Mouse (Mus musculus): ENCODE data around the gene Kpna2. TPM values are rescaled to one million over a fixed set of nuclear protein-coding genes. Genes with fewer than 3 reads are reported as not detected.
"Not testable (repeated sequence)": the region's sequence is repeated elsewhere in the genome, so short reads cannot be mapped to it uniquely, and the experiment has no call there.

Kpna2 gene
- polyA plus RNA-seq, 1 experiment from 2014 or later: 740 TPM

DNA sequence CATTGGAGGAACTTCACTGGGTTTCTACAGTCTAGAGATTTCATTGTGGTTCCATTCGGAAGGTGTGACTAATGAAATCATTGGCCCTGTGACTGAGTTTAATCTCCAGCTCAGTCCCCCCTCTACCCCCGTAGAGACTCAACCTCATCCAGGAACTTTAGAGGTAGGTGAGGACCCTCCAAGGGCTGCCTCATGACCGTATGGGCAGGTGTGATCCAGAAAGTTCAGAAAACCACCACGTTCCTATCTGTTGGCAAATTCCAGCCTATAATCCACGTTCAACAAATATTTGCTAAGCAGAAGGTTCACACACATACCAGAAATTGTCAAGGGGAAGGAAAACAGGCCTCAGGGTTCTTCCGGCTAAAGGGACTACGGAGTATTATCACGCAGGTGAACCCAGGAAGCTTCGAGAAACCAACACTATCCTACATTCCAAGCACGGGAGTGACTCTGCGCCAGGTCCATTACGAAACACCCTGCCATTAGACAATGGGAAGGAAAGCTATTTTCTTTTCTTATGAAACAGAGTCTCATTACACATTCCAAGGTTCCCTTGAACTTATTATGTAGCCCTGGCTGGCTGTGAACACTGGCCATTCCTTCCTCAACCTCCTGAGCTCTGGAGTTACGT lies 22.8 kb upstream of the Kpna2 start:
- Histone ChIP-seq H3K36me3 (ENCODE audit: control insufficient read depth, insufficient read depth, low read length) (no peaks in the 10 kb centered on the region), H3K27ac (ENCODE audit: low read depth, low read length) (no peak overlapping the region), H3K4me1 (ENCODE audit: control insufficient read depth, insufficient read depth, low read length) (peaks cover 15% of the 10 kb centered on the region), H3K4me2 (no peak overlapping the region), H3K9me3 (ENCODE audit: control insufficient read depth, low read length) (no peaks in the 10 kb centered on the region), H3K27me3 (ENCODE audit: control insufficient read depth, insufficient read depth, low read length) (peaks cover 2% of the 10 kb centered on the region; the same call in 1 of the 2 replicates), H3K9ac (ENCODE audit: low read length) (no peak overlapping the region), H3K4me3 (ENCODE audit: low read depth, low read length) (no peak overlapping the region)
- 90% methylated on average over 13 of the region's 13 CpGs for WGBS
- DNase-seq (ENCODE audit: low spot score, missing footprints) (no peak), ATAC-seq (ENCODE audit: low FRiP score) (no peak)

DNA sequence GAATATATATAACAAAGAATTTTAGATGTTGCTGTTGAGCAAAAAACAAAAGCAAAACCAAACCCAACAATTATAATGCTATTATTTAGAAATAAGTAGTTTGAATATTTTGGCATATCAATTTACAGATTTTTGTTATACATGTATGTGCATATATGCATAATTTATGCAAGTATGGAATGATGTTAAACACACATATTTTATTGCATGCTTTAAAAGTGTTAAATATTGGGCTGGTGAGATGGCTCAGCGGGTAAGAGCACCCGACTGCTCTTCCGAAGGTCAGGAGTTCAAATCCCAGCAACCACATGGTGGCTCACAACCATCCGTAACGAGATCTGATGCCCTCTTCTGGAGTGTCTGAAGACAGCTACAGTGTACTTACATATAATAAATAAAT lies 20.4 kb upstream of the Kpna2 start:
- not testable (repeated sequence) for H3K4me3 ChIP-seq (ENCODE audit: low read depth, low read length); ATAC-seq (ENCODE audit: low FRiP score); H3K4me1 ChIP-seq (ENCODE audit: control insufficient read depth, insufficient read depth, low read length); H3K4me2 ChIP-seq; H3K9me3 ChIP-seq (ENCODE audit: control insufficient read depth, low read length); DNase-seq (ENCODE audit: low spot score, missing footprints); H3K27ac ChIP-seq (ENCODE audit: low read depth, low read length); H3K36me3 ChIP-seq (ENCODE audit: control insufficient read depth, insufficient read depth, low read length); H3K9ac ChIP-seq (ENCODE audit: low read length); H3K27me3 ChIP-seq (ENCODE audit: control insufficient read depth, insufficient read depth, low read length)
- WGBS: 97% methylated on average over 3 of the region's 5 CpGs

DNA sequence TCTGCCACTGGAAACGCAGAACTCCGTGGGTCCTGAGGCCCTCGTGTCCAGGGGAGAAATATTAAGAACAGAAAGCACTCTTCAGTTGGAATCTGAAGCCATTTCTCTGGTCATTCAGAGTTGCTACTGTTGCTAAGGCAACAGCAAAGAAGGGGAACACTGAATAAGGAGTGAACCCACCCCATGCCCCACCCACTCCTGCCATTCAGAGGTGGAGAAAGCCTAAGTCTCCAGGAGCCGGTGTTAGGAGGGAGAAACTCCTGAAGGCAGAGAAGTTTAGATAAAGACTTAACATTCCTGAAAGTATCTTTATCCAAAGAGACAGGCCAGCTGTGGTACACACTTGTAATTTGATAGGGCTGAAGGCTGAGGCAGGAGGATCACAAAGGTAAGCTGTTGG lies 20.0 kb upstream of the Kpna2 start:
- Histone ChIP-seq H3K27me3 (ENCODE audit: control insufficient read depth, insufficient read depth, low read length) (no peaks in the 10 kb centered on the region), H3K4me3 (ENCODE audit: low read depth, low read length) (no peak overlapping the region), H3K9me3 (ENCODE audit: control insufficient read depth, low read length) (no peaks in the 10 kb centered on the region), H3K4me1 (ENCODE audit: control insufficient read depth, insufficient read depth, low read length) (no peaks in the 10 kb centered on the region), H3K4me2 (no peak overlapping the region), H3K9ac (ENCODE audit: low read length) (no peak overlapping the region), H3K36me3 (ENCODE audit: control insufficient read depth, insufficient read depth, low read length) (no peaks in the 10 kb centered on the region), H3K27ac (ENCODE audit: low read depth, low read length) (no peak overlapping the region)
- ATAC-seq (ENCODE audit: low FRiP score) (no peak), DNase-seq (ENCODE audit: low spot score, missing footprints) (no peak)
- 47% methylated on average over 4 of the region's 4 CpGs for WGBS

DNA sequence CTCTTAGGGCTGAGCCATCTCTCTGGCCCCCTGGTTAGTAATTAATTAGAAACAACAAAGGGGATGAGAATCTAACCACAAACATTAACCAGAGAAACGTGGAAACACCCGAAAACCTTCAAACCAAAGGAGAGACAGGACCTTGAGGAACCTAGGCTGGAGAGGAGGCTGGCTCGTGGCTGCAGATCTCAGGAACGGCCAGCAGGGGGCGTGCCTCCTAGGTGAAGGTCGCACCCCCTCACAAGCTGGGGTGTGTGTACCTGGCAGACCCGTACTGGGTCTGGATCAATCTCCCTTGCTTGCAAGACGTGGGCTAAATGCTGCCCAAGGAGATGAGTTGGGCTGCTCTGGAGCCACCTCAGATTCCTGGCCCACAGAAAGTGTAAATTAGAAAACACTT lies 19.3 kb upstream of the Kpna2 start:
- H3K27ac ChIP-seq (ENCODE audit: low read depth, low read length): no peak overlapping the region
- H3K4me2 ChIP-seq: no peak overlapping the region
- no peak overlapping the region for H3K9ac ChIP-seq (ENCODE audit: low read length)
- ATAC-seq (ENCODE audit: low FRiP score): no peak
- H3K4me1 ChIP-seq (ENCODE audit: control insufficient read depth, insufficient read depth, low read length): no peaks in the 10 kb centered on the region
- H3K36me3 ChIP-seq (ENCODE audit: control insufficient read depth, insufficient read depth, low read length): no peaks in the 10 kb centered on the region
- no peaks in the 10 kb centered on the region for H3K27me3 ChIP-seq (ENCODE audit: control insufficient read depth, insufficient read depth, low read length)
- 32% methylated on average over 8 of the region's 8 CpGs for WGBS
- H3K4me3 ChIP-seq (ENCODE audit: low read depth, low read length): no peak overlapping the region
- H3K9me3 ChIP-seq (ENCODE audit: control insufficient read depth, low read length): no peaks in the 10 kb centered on the region
- no peak for DNase-seq (ENCODE audit: low spot score, missing footprints)

DNA sequence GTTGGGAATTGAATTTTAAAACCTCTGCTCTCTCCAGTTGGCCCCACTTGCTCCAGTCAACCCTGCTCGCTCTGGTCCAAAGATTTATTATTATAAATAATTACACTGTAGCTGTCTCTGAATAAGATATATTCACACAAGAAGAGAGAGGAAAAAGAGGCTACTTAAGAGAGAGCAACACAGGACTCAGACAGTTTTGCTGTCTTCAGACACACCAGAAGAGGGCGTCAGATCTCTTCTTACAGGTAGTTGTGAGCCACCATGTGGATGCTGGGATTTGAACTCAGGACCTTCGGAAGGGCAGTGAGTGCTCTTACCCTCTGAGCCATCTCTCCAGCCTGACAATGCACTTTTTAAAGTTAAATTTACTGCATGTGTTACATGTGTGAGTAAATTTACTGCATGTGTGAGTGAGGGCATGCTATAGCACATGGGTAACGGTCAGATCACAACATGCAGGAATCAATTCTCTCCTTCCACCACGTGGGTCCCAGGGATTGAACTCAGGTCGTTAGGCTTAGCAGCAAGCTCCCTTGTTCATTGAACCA lies 18.1 kb upstream of the Kpna2 start:
- no peak for DNase-seq (ENCODE audit: low spot score, missing footprints)
- Histone ChIP-seq H3K27ac (ENCODE audit: low read depth, low read length) (no peak overlapping the region), H3K4me1 (ENCODE audit: control insufficient read depth, insufficient read depth, low read length) (no peaks in the 10 kb centered on the region), H3K36me3 (ENCODE audit: control insufficient read depth, insufficient read depth, low read length) (no peaks in the 10 kb centered on the region), H3K9me3 (ENCODE audit: control insufficient read depth, low read length) (no peaks in the 10 kb centered on the region), H3K4me3 (ENCODE audit: low read depth, low read length) (no peak overlapping the region), H3K4me2 (no peak overlapping the region), H3K27me3 (ENCODE audit: control insufficient read depth, insufficient read depth, low read length) (no peaks in the 10 kb centered on the region), H3K9ac (ENCODE audit: low read length) (no peak overlapping the region)
- no peak for ATAC-seq (ENCODE audit: low FRiP score)
- WGBS: 66% methylated on average over 6 of the region's 6 CpGs

DNA sequence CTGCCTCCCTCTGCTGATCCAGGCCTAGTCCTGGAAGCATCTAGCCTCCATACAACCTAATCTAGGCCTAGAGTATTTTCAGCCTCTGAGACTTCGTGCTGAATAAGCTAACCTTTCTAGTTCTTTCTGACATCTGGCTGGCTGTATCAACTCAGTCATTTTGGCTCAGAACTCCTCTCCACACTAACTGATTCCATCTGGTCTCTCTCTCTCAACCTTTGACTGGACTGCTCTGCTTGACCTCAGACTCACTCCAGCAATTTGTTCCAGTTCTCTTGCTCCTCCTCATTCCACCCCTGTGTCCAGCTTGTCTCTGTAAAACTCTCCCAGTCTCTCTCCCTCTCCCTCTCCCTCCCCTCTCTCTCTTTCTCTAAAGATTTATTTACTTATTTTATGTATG lies 17.6 kb upstream of the Kpna2 start:
- Histone ChIP-seq H3K36me3 (ENCODE audit: control insufficient read depth, insufficient read depth, low read length) (no peaks in the 10 kb centered on the region), H3K4me3 (ENCODE audit: low read depth, low read length) (no peak overlapping the region), H3K27ac (ENCODE audit: low read depth, low read length) (no peak overlapping the region), H3K9me3 (ENCODE audit: control insufficient read depth, low read length) (no peaks in the 10 kb centered on the region), H3K9ac (ENCODE audit: low read length) (no peak overlapping the region), H3K27me3 (ENCODE audit: control insufficient read depth, insufficient read depth, low read length) (no peaks in the 10 kb centered on the region), H3K4me1 (ENCODE audit: control insufficient read depth, insufficient read depth, low read length) (no peaks in the 10 kb centered on the region), H3K4me2 (no peak overlapping the region)
- ATAC-seq (ENCODE audit: low FRiP score) (no peak), DNase-seq (ENCODE audit: low spot score, missing footprints) (no peak)
- 60% methylated on average over 1 of the region's 1 CpGs for WGBS

DNA sequence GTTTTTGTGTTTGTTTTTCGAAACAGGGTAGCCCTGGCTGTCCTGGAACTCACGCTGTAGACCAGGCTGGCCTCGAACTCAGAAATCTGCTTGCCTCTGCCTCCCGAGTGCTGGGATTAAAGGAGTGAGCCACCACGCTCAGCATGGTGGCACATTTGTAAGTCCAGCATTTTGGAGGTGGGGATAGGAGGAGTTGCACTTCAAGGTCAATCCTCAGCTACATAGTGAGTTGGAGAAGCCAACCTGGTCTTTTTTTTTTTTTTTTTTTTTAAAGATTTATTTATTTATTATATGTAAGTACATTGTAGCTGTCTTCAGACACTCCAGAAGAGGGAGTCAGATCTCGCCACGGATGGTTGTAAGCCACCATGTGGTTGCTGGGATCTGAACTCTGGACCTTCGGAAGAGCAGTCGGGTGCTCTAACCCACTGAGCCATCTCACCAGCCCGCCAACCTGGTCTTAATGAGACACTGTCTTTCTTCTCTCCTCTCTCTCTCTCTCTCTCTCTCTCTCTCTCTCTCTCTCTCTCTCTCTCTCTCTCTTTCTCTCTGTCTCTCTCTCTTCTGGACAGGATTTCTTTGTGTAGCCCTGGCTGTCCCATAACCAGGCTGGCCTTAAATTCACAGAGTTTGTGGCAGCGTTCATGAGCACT lies 16.3 kb upstream of the Kpna2 start:
- not testable (repeated sequence) for H3K36me3 ChIP-seq (ENCODE audit: control insufficient read depth, insufficient read depth, low read length); H3K9me3 ChIP-seq (ENCODE audit: control insufficient read depth, low read length); H3K27ac ChIP-seq (ENCODE audit: low read depth, low read length); H3K4me2 ChIP-seq; H3K4me1 ChIP-seq (ENCODE audit: control insufficient read depth, insufficient read depth, low read length); H3K4me3 ChIP-seq (ENCODE audit: low read depth, low read length); H3K9ac ChIP-seq (ENCODE audit: low read length); ATAC-seq (ENCODE audit: low FRiP score); H3K27me3 ChIP-seq (ENCODE audit: control insufficient read depth, insufficient read depth, low read length); DNase-seq (ENCODE audit: low spot score, missing footprints)
- WGBS: 71% methylated on average over 11 of the region's 11 CpGs

DNA sequence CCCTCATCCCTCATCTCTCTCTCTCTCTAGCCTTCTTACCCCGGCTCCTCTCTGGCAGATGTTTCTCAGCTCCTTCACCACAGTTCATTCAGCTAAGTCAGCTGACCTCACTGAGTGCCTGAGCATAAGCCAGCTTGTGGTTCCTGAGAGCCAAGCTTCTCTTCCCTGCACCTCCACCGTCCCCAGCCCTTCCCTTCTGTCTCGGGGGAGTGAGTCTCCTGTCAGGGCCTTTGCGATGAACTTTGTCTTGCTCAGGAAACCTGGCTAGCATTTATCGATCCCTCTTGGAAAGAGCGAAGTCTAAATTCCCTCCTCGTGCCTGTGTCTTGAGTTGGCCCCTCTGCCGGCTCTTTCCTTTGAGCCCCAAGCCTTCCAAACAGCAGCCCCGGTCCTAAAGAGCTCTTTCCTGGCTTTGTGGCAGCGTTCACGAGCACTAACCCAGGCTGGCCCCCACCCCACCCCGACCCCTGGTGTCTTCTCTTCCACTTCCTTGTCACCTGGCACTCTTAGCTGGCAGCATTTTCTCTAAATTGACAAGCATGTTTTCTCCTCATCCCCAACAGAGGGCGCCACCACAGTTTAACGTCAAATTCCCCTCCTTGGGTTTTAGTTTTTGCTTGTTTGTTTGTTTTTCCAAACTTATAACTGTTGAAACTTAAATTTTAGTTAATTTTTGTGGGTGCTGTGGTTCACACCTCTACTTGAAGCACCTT lies 15.4 kb upstream of the Kpna2 start:
- H3K9me3 ChIP-seq (ENCODE audit: control insufficient read depth, low read length): no peaks in the 10 kb centered on the region
- H3K36me3 ChIP-seq (ENCODE audit: control insufficient read depth, insufficient read depth, low read length): no peaks in the 10 kb centered on the region
- H3K27me3 ChIP-seq (ENCODE audit: control insufficient read depth, insufficient read depth, low read length): no peaks in the 10 kb centered on the region
- H3K9ac ChIP-seq (ENCODE audit: low read length): no peak overlapping the region
- no peak for ATAC-seq (ENCODE audit: low FRiP score)
- 47% methylated on average over 14 of the region's 14 CpGs for WGBS
- H3K4me2 ChIP-seq: no peak overlapping the region
- H3K4me3 ChIP-seq (ENCODE audit: low read depth, low read length): no peak overlapping the region
- no peaks in the 10 kb centered on the region for H3K4me1 ChIP-seq (ENCODE audit: control insufficient read depth, insufficient read depth, low read length)
- no peak for DNase-seq (ENCODE audit: low spot score, missing footprints)
- H3K27ac ChIP-seq (ENCODE audit: low read depth, low read length): no peak overlapping the region

DNA sequence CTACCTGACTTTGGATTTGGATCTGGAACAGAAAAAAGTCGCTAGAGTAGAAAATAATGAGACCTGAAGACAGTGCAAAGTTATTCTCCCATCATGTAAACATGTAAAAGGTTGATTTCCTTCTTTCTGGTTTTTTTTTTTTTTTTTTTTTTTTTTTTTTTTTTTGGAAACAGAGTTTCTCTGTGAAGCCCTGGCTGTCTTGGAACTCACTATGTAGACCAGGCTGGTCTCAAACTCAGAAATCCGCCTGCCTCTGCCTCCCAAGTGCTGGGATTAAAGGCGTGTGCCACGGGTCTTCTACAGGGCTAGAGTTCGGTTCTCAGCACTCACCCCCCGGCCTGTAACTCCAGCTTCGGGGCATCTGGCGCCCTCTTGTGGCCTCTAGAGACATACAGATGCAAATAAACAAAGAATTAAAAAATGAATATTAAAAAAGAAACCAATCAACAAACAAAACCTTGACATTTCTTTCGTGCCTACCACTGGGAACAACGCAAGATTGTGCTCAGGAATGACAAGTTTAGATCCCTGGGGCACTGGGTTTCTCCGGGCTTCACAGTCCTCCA lies 14.8 kb upstream of the Kpna2 start:
- DNase-seq (ENCODE audit: low spot score, missing footprints): no peak
- WGBS: 79% methylated on average over 11 of the region's 11 CpGs

More for the DNA sequence above, 14.8 kb upstream of the Kpna2 start:
- no peak overlapping the region for H3K9ac ChIP-seq (ENCODE audit: low read length)
- no peaks in the 10 kb centered on the region for H3K4me1 ChIP-seq (ENCODE audit: control insufficient read depth, insufficient read depth, low read length)
- no peak overlapping the region for H3K27ac ChIP-seq (ENCODE audit: low read depth, low read length)
- H3K9me3 ChIP-seq (ENCODE audit: control insufficient read depth, low read length): no peaks in the 10 kb centered on the region
- no peaks in the 10 kb centered on the region for H3K27me3 ChIP-seq (ENCODE audit: control insufficient read depth, insufficient read depth, low read length)
- no peak overlapping the region for H3K4me3 ChIP-seq (ENCODE audit: low read depth, low read length)
- H3K36me3 ChIP-seq (ENCODE audit: control insufficient read depth, insufficient read depth, low read length): no peaks in the 10 kb centered on the region
- H3K4me2 ChIP-seq: no peak overlapping the region
- no peak for ATAC-seq (ENCODE audit: low FRiP score)
